Mouse (Mus musculus): ENCODE data around the gene Fer1l4.

Gene Fer1l4

GRCm38 (mm10) chr2:156052816-156053215 lies at the start of gene Fer1l4:
Gene Fer1l4, minus strand, starts transcription at chr2:156052947.
- no peak for DNase-seq

- no peak for DNase-seq
Measured at GRCm38 (mm10) chr2:156091926-156092325, 39.2 kb upstream of the Fer1l4 start.

- DNase-seq: no peak
Measured at GRCm38 (mm10) chr2:156089799-156090198, 37.1 kb upstream of the Fer1l4 start.

GRCm38 (mm10) chr2:156087391-156088110 lies 34.8 kb upstream of the Fer1l4 start:
- no peak for DNase-seq

GRCm38 (mm10) chr2:156084541-156084940 lies 31.8 kb upstream of the Fer1l4 start:
- no peak for DNase-seq

- no peak for DNase-seq
Measured at GRCm38 (mm10) chr2:156080391-156080790, 27.6 kb upstream of the Fer1l4 start.

- no peak for DNase-seq
Measured at GRCm38 (mm10) chr2:156079674-156080073, 26.9 kb upstream of the Fer1l4 start.

- DNase-seq: no peak
Measured at GRCm38 (mm10) chr2:156079183-156079560, 26.4 kb upstream of the Fer1l4 start.

- DNase-seq: no peak
Measured at GRCm38 (mm10) chr2:156078421-156079182, 25.9 kb upstream of the Fer1l4 start.

- DNase-seq: no peak
Measured at GRCm38 (mm10) chr2:156077461-156077860, 24.7 kb upstream of the Fer1l4 start.

- no peak for DNase-seq
Measured at GRCm38 (mm10) chr2:156073725-156074124, 21.0 kb upstream of the Fer1l4 start.

GRCm38 (mm10) chr2:156071236-156071635 lies 18.5 kb upstream of the Fer1l4 start:
- no peak for DNase-seq

- no peak for DNase-seq
Measured at GRCm38 (mm10) chr2:156067916-156068315, 15.2 kb upstream of the Fer1l4 start.

- DNase-seq: no peak
Measured at GRCm38 (mm10) chr2:156066126-156066525, 13.4 kb upstream of the Fer1l4 start.

GRCm38 (mm10) chr2:156065099-156066041 lies 12.6 kb upstream of the Fer1l4 start, which contains the start of gene Spag4:
Gene Spag4, plus strand, starts transcription at chr2:156065175.
- DNase-seq: peak; percentile 88

- DNase-seq: peak; percentile 34
Measured at GRCm38 (mm10) chr2:156047929-156048328, 4.8 kb downstream of the Fer1l4 start.

GRCm38 (mm10) chr2:156042903-156043302 lies 9.8 kb downstream of the Fer1l4 start:
- DNase-seq: no peak

GRCm38 (mm10) chr2:156039390-156039789 lies 13.4 kb downstream of the Fer1l4 start:
- DNase-seq: no peak

- no peak for DNase-seq
Measured at GRCm38 (mm10) chr2:156025482-156025881, 27.3 kb downstream of the Fer1l4 start.

GRCm38 (mm10) chr2:156021765-156022164 lies 31.0 kb downstream of the Fer1l4 start:
- DNase-seq: no peak

GRCm38 (mm10) chr2:156021219-156021618 lies 31.5 kb downstream of the Fer1l4 start:
- DNase-seq: no peak

GRCm38 (mm10) chr2:156018106-156018505 lies 34.6 kb downstream of the Fer1l4 start:
- no peak for DNase-seq
